Mouse (Mus musculus): ENCODE data around the gene F11r. TPM values are rescaled to one million over a fixed set of nuclear protein-coding genes. Genes with fewer than 3 reads are reported as not detected.

The F11r gene
- polyA plus RNA-seq, 1 experiment from 2014 or later: 80.0 TPM

- peaks cover 12% of the 10 kb centered on the region for H3K36me3 ChIP-seq (ENCODE audit: control insufficient read depth, insufficient read depth)
- WGBS: under 1% methylated on average over 39 of the region's 39 CpGs
- peaks cover 5% of the 10 kb centered on the region; the same call in 1 of the 2 replicates for H3K27me3 ChIP-seq (ENCODE audit: control insufficient read depth, insufficient read depth, low read length)
- peak overlapping the region; percentile 83 for H3K4me3 ChIP-seq (ENCODE audit: low read length)
- H3K9ac ChIP-seq (ENCODE audit: low read length): peak overlapping the region; percentile 99
- H3K9me3 ChIP-seq (replicated peaks; ENCODE audit: control insufficient read depth, low read length): no peaks in the 10 kb centered on the region
- peak overlapping the region; percentile 78 for H3K4me2 ChIP-seq (ENCODE audit: low read depth, low read length)
- peak overlapping the region; percentile 92 for H3K27ac ChIP-seq (ENCODE audit: low read length)
- peak; percentile 67 for ATAC-seq (replicated peaks; ENCODE audit: extremely low read depth, insufficient read depth, low FRiP score)
- H3K4me1 ChIP-seq (ENCODE audit: control insufficient read depth, insufficient read depth, low read length): peaks cover 11% of the 10 kb centered on the region
Observed at GRCm38 (mm10) chr1:171411492-171411941, 25.8 kb upstream of the F11r start.

- Histone ChIP-seq H3K4me1 (ENCODE audit: control insufficient read depth, insufficient read depth, low read length) (peaks cover 11% of the 10 kb centered on the region), H3K4me3 (ENCODE audit: low read length) (peak overlapping the region; percentile 83), H3K9ac (ENCODE audit: low read length) (peak overlapping the region; percentile 99), H3K27ac (ENCODE audit: low read length) (peak overlapping the region; percentile 92), H3K4me2 (ENCODE audit: low read depth, low read length) (peak overlapping the region; percentile 78), H3K36me3 (ENCODE audit: control insufficient read depth, insufficient read depth) (peaks cover 15% of the 10 kb centered on the region), H3K9me3 (replicated peaks; ENCODE audit: control insufficient read depth, low read length) (no peaks in the 10 kb centered on the region), H3K27me3 (ENCODE audit: control insufficient read depth, insufficient read depth, low read length) (peaks cover 5% of the 10 kb centered on the region; the same call in 1 of the 2 replicates)
- ATAC-seq (replicated peaks; ENCODE audit: extremely low read depth, insufficient read depth, low FRiP score): 0 out of 2 replicates have a peak, but pooled peaks have one; percentile 23
- WGBS: 1% methylated on average over 20 of the region's 20 CpGs
Observed at GRCm38 (mm10) chr1:171412001-171412441, 25.3 kb upstream of the F11r start.

GRCm38 (mm10) chr1:171412446-171412845, 24.9 kb upstream of the F11r start:
- Histone ChIP-seq H3K36me3 (ENCODE audit: control insufficient read depth, insufficient read depth) (peaks cover 20% of the 10 kb centered on the region), H3K4me2 (ENCODE audit: low read depth, low read length) (peak overlapping the region; percentile 78), H3K27ac (ENCODE audit: low read length) (peak overlapping the region; percentile 92), H3K4me3 (ENCODE audit: low read length) (peak overlapping the region; percentile 83), H3K4me1 (ENCODE audit: control insufficient read depth, insufficient read depth, low read length) (peaks cover 11% of the 10 kb centered on the region), H3K9ac (ENCODE audit: low read length) (peak overlapping the region; percentile 99), H3K9me3 (replicated peaks; ENCODE audit: control insufficient read depth, low read length) (no peaks in the 10 kb centered on the region), H3K27me3 (ENCODE audit: control insufficient read depth, insufficient read depth, low read length) (peaks cover 5% of the 10 kb centered on the region; the same call in 1 of the 2 replicates)
- 51% methylated on average over 3 of the region's 3 CpGs for WGBS
- ATAC-seq (replicated peaks; ENCODE audit: extremely low read depth, insufficient read depth, low FRiP score): no peak

- no peak for ATAC-seq (replicated peaks; ENCODE audit: extremely low read depth, insufficient read depth, low FRiP score)
- WGBS: 76% methylated on average over 8 of the region's 8 CpGs
- H3K9me3 ChIP-seq (replicated peaks; ENCODE audit: control insufficient read depth, low read length): no peaks in the 10 kb centered on the region
- H3K36me3 ChIP-seq (ENCODE audit: control insufficient read depth, insufficient read depth): peaks cover 30% of the 10 kb centered on the region
- no peak overlapping the region for H3K4me2 ChIP-seq (ENCODE audit: low read depth, low read length)
- H3K4me3 ChIP-seq (ENCODE audit: low read length): no peak overlapping the region
- no peak overlapping the region for H3K27ac ChIP-seq (ENCODE audit: low read length)
- no peak overlapping the region for H3K9ac ChIP-seq (ENCODE audit: low read length)
- peaks cover 11% of the 10 kb centered on the region for H3K4me1 ChIP-seq (ENCODE audit: control insufficient read depth, insufficient read depth, low read length)
- peaks cover 5% of the 10 kb centered on the region; the same call in 1 of the 2 replicates for H3K27me3 ChIP-seq (ENCODE audit: control insufficient read depth, insufficient read depth, low read length)
Observed at GRCm38 (mm10) chr1:171413608-171414007, 23.7 kb upstream of the F11r start.

GRCm38 (mm10) chr1:171418660-171419059, 18.7 kb upstream of the F11r start, which contains the start of gene Tstd1:
Tstd1 (plus strand) TSS chr1:171418872.
- ATAC-seq (replicated peaks; ENCODE audit: extremely low read depth, insufficient read depth, low FRiP score): no peak
- 89% methylated on average over 5 of the region's 5 CpGs for WGBS

GRCm38 (mm10) chr1:171419291-171419882, 17.9 kb upstream of the F11r start:
- WGBS: 67% methylated on average over 12 of the region's 12 CpGs
- 0 out of 2 replicates have a peak, but pooled peaks cover 3% of the 10 kb centered on the region for H3K4me1 ChIP-seq (ENCODE audit: control insufficient read depth, insufficient read depth, low read length)
- H3K36me3 ChIP-seq (ENCODE audit: control insufficient read depth, insufficient read depth): peaks cover 43% of the 10 kb centered on the region
- H3K27ac ChIP-seq (ENCODE audit: low read length): no peak overlapping the region
- no peaks in the 10 kb centered on the region for H3K9me3 ChIP-seq (replicated peaks; ENCODE audit: control insufficient read depth, low read length)
- no peak overlapping the region for H3K4me3 ChIP-seq (ENCODE audit: low read length)
- H3K27me3 ChIP-seq (ENCODE audit: control insufficient read depth, insufficient read depth, low read length): no peaks in the 10 kb centered on the region
- no peak overlapping the region for H3K9ac ChIP-seq (ENCODE audit: low read length)
- no peak for ATAC-seq (replicated peaks; ENCODE audit: extremely low read depth, insufficient read depth, low FRiP score)
- H3K4me2 ChIP-seq (ENCODE audit: low read depth, low read length): no peak overlapping the region

More at GRCm38 (mm10) chr1:171418660-171419059, 18.7 kb upstream of the F11r start, which contains the start of gene Tstd1:
- Histone ChIP-seq H3K36me3 (ENCODE audit: control insufficient read depth, insufficient read depth) (peaks cover 43% of the 10 kb centered on the region), H3K27ac (ENCODE audit: low read length) (no peak within 1 kb of the TSS), H3K4me2 (ENCODE audit: low read depth, low read length) (no peak within 1 kb of the TSS), H3K4me3 (ENCODE audit: low read length) (no peak within 1 kb of the TSS), H3K27me3 (ENCODE audit: control insufficient read depth, insufficient read depth, low read length) (no peaks in the 10 kb centered on the region), H3K9ac (ENCODE audit: low read length) (no peak within 1 kb of the TSS), H3K4me1 (ENCODE audit: control insufficient read depth, insufficient read depth, low read length) (0 out of 2 replicates have a peak, but pooled peaks cover 3% of the 10 kb centered on the region), H3K9me3 (replicated peaks; ENCODE audit: control insufficient read depth, low read length) (no peaks in the 10 kb centered on the region)

- peaks cover 5% of the 10 kb centered on the region for H3K4me1 ChIP-seq (ENCODE audit: control insufficient read depth, insufficient read depth, low read length)
- H3K36me3 ChIP-seq (ENCODE audit: control insufficient read depth, insufficient read depth): peaks cover 43% of the 10 kb centered on the region
- no peaks in the 10 kb centered on the region for H3K9me3 ChIP-seq (replicated peaks; ENCODE audit: control insufficient read depth, low read length)
- no peak overlapping the region for H3K27ac ChIP-seq (ENCODE audit: low read length)
- ATAC-seq (replicated peaks; ENCODE audit: extremely low read depth, insufficient read depth, low FRiP score): no peak
- 82% methylated on average over 5 of the region's 5 CpGs for WGBS
- no peak overlapping the region for H3K4me2 ChIP-seq (ENCODE audit: low read depth, low read length)
- H3K27me3 ChIP-seq (ENCODE audit: control insufficient read depth, insufficient read depth, low read length): no peaks in the 10 kb centered on the region
- H3K9ac ChIP-seq (ENCODE audit: low read length): no peak overlapping the region
- H3K4me3 ChIP-seq (ENCODE audit: low read length): no peak overlapping the region
Observed at GRCm38 (mm10) chr1:171419905-171420304, 17.4 kb upstream of the F11r start.

GRCm38 (mm10) chr1:171422504-171423095, 14.7 kb upstream of the F11r start:
- H3K4me2 ChIP-seq (ENCODE audit: low read depth, low read length): no peak overlapping the region
- 74% methylated on average over 8 of the region's 8 CpGs for WGBS
- no peak for ATAC-seq (replicated peaks; ENCODE audit: extremely low read depth, insufficient read depth, low FRiP score)
- H3K27ac ChIP-seq (ENCODE audit: low read length): no peak overlapping the region; the same call in 1 of the 2 replicates
- H3K9me3 ChIP-seq (replicated peaks; ENCODE audit: control insufficient read depth, low read length): no peaks in the 10 kb centered on the region
- no peak overlapping the region for H3K9ac ChIP-seq (ENCODE audit: low read length)
- peaks cover 23% of the 10 kb centered on the region for H3K36me3 ChIP-seq (ENCODE audit: control insufficient read depth, insufficient read depth)
- H3K4me3 ChIP-seq (ENCODE audit: low read length): no peak overlapping the region
- H3K4me1 ChIP-seq (ENCODE audit: control insufficient read depth, insufficient read depth, low read length): peaks cover 9% of the 10 kb centered on the region
- H3K27me3 ChIP-seq (ENCODE audit: control insufficient read depth, insufficient read depth, low read length): no peaks in the 10 kb centered on the region

GRCm38 (mm10) chr1:171424638-171425037, 12.7 kb upstream of the F11r start:
- peaks cover 9% of the 10 kb centered on the region for H3K4me1 ChIP-seq (ENCODE audit: control insufficient read depth, insufficient read depth, low read length)
- H3K9ac ChIP-seq (ENCODE audit: low read length): no peak overlapping the region
- no peak overlapping the region for H3K4me3 ChIP-seq (ENCODE audit: low read length)
- H3K4me2 ChIP-seq (ENCODE audit: low read depth, low read length): peak overlapping the region; percentile 22; the same call in 1 of the 2 replicates
- no peaks in the 10 kb centered on the region for H3K27me3 ChIP-seq (ENCODE audit: control insufficient read depth, insufficient read depth, low read length)
- peaks cover 5% of the 10 kb centered on the region for H3K36me3 ChIP-seq (ENCODE audit: control insufficient read depth, insufficient read depth)
- peak overlapping the region; percentile 6 for H3K27ac ChIP-seq (ENCODE audit: low read length)
- ATAC-seq (replicated peaks; ENCODE audit: extremely low read depth, insufficient read depth, low FRiP score): no peak
- 33% methylated on average over 5 of the region's 5 CpGs for WGBS
- no peaks in the 10 kb centered on the region for H3K9me3 ChIP-seq (replicated peaks; ENCODE audit: control insufficient read depth, low read length)
